Mouse (Mus musculus) MEL (cell line): ENCODE results near the gene Zfp426. TPM values are rescaled to one million over a fixed set of nuclear protein-coding genes. Genes with fewer than 3 reads are reported as not detected.

ENCODE experiments used
- DNase-seq: peaks from one replicate; pipeline ENCODE4 v3.0.0; 2011; ENCODE audit warnings: low read depth, low spot score
- H3K27ac ChIP-seq: 2 replicates; pipeline ENCODE4 v1.5.1; 2012; ENCODE audit warnings: low read depth, mild to moderate bottlenecking, control low read depth, low read length, moderate library complexity; ENCODE audit not compliant: control insufficient read depth
- H3K27me3 ChIP-seq, 2 experiments: fragments of 150-350 bp in 1 of 2; sonication (generic) in 1 of 2; 2 replicates each; pipeline ENCODE4 v1.6.1; 2012; ENCODE audit warnings: low read length in 2 of 2, mild to moderate bottlenecking in 2 of 2, improper control_type of control experiment in 1 of 2, moderate library complexity in 1 of 2; ENCODE audit not compliant: insufficient read depth in 2 of 2, control insufficient read depth in 1 of 2
- H3K36me3 ChIP-seq, 2 experiments: 2 replicates each; pipeline ENCODE4 v1.6.1; 2012 to 2014; ENCODE audit warnings: low read length in 2 of 2, improper control_type of control experiment in 1 of 2, inconsistent platforms in 1 of 2, mild to moderate bottlenecking in 1 of 2; ENCODE audit not compliant: insufficient read depth in 2 of 2, control insufficient read depth in 1 of 2
- H3K4me1 ChIP-seq, 2 experiments: fragments of 150-350 bp in 1 of 2; sonication (generic) in 1 of 2; 2 replicates each; pipeline ENCODE4 v1.6.1; 2012; ENCODE audit warnings: low read length in 2 of 2, improper control_type of control experiment in 1 of 2, mild to moderate bottlenecking in 1 of 2; ENCODE audit not compliant: insufficient read depth in 2 of 2, control insufficient read depth in 1 of 2
- H3K4me3 ChIP-seq, 2 experiments: fragments of 150-350 bp in 1 of 2; sonication (generic) in 1 of 2; 2 replicates each; pipeline ENCODE4 v1.5.1; 2012; ENCODE audit warnings: low read depth in 2 of 2, low read length in 2 of 2, mild to moderate bottlenecking in 2 of 2, moderate library complexity in 2 of 2, control low read depth in 1 of 2, improper control_type of control experiment in 1 of 2; ENCODE audit not compliant: control insufficient read depth in 1 of 2, insufficient read depth in 1 of 2
- H3K79me2 ChIP-seq: 2 replicates; pipeline ENCODE4 v1.6.1; 2012; ENCODE audit warnings: mild to moderate bottlenecking, low read length, moderate library complexity; ENCODE audit not compliant: control insufficient read depth, poor library complexity, insufficient read depth
- H3K9ac ChIP-seq: 2 replicates; pipeline ENCODE4 v1.6.1; 2012; ENCODE audit warnings: low read depth, mild to moderate bottlenecking, control low read depth, low read length, moderate library complexity; ENCODE audit not compliant: control insufficient read depth, poor library complexity, severe bottlenecking
- H3K9me3 ChIP-seq: fragments of 150-350 bp; sonication (generic); replicated peaks from 2 replicates; pipeline ENCODE4 v1.6.1; 2012; ENCODE audit warnings: mild to moderate bottlenecking, low read length, improper control_type of control experiment, moderate library complexity; ENCODE audit not compliant: insufficient read depth
- CTCF ChIP-seq, 3 experiments: IDR thresholded peaks in 2 of 3; conservative IDR thresholded peaks in 1 of 3; 2 replicates each; pipeline ENCODE4 v1.5.1; 2011 to 2012; ENCODE audit warnings: low read length in 3 of 3, low read depth in 2 of 3, mild to moderate bottlenecking in 2 of 3, improper control_type of control experiment in 1 of 3, inconsistent platforms in 1 of 3, mixed read lengths in 1 of 3, moderate library complexity in 1 of 3; ENCODE audit not compliant: control insufficient read depth in 1 of 3, insufficient read depth in 1 of 3, poor library complexity in 1 of 3, severe bottlenecking in 1 of 3
- GABPA ChIP-seq: IDR thresholded peaks from 2 replicates; pipeline ENCODE4 v1.6.1; 2012; ENCODE audit warnings: low read depth, mild to moderate bottlenecking, inconsistent platforms, low read length, improper control_type of control experiment, moderate library complexity
- JUND ChIP-seq: IDR thresholded peaks from 2 replicates; pipeline ENCODE4 v1.6.1; 2011; ENCODE audit warnings: low read depth, mild to moderate bottlenecking, improper control_type of control experiment, low read length
- MXI1 ChIP-seq: IDR thresholded peaks from 2 replicates; pipeline ENCODE4 v1.6.1; 2011; ENCODE audit warnings: mild to moderate bottlenecking, low read depth, low read length, improper control_type of control experiment
- MYC ChIP-seq: IDR thresholded peaks from 2 replicates; pipeline ENCODE4 v1.6.1; 2011; ENCODE audit warnings: low read depth, mild to moderate bottlenecking, low read length, improper control_type of control experiment, moderate library complexity
- POLR2A ChIP-seq, 2 experiments: IDR thresholded peaks; 2 replicates each; pipeline ENCODE4 v1.6.1; 2011 to 2012; ENCODE audit warnings: low read length in 2 of 2, mild to moderate bottlenecking in 2 of 2, control low read depth in 1 of 2, improper control_type of control experiment in 1 of 2, low read depth in 1 of 2, moderate library complexity in 1 of 2; ENCODE audit not compliant: control insufficient read depth in 1 of 2, insufficient read depth in 1 of 2, poor library complexity in 1 of 2
- POLR2AphosphoS2 ChIP-seq: IDR thresholded peaks from 2 replicates; pipeline ENCODE4 v1.6.1; 2011; ENCODE audit warnings: low read length, improper control_type of control experiment
- SMC3 ChIP-seq: IDR thresholded peaks from 2 replicates; pipeline ENCODE4 v1.6.1; 2011; ENCODE audit warnings: low read depth, low read length, improper control_type of control experiment
- TBP ChIP-seq: IDR thresholded peaks from 2 replicates; pipeline ENCODE4 v1.8.0; 2011; ENCODE audit warnings: low read depth, low read length, improper control_type of control experiment
- ZC3H11A ChIP-seq: IDR thresholded peaks from 2 replicates; pipeline ENCODE4 v1.6.1; 2012; ENCODE audit warnings: low read depth, mild to moderate bottlenecking, inconsistent platforms, low read length, improper control_type of control experiment
- ZNF384 ChIP-seq: IDR thresholded peaks from 2 replicates; pipeline ENCODE4 v1.6.1; 2012; ENCODE audit warnings: low read depth, mild to moderate bottlenecking, inconsistent platforms, low read length, improper control_type of control experiment
- polyA plus RNA-seq, 2 experiments: library from polyadenylated mRNA; stranded (reverse) in 1 of 2; unstranded in 1 of 2; fragments of >175 nt in 1 of 2; fragments of >200 nt in 1 of 2; gene quantifications; 2 replicates each; pipeline versions ENCODE4 v1.2.1 to v1.2.4; 2012; ENCODE audit warnings: low replicate concordance in 2 of 2, low read depth in 1 of 2; ENCODE audit not compliant: insufficient read length in 2 of 2, insufficient read depth in 1 of 2, missing spikeins in 1 of 2
- total RNA-seq: library from RNA; depleted of rRNA; stranded (reverse); fragments of 300-350 nt; gene quantifications from 2 replicates; pipeline ENCODE4 v1.2.3, GENCODE M21; 2012

Gene Zfp426
- total and polyA plus RNA-seq, 3 experiments: 30.7 to 41.5 TPM; not detected in 1

DNA sequence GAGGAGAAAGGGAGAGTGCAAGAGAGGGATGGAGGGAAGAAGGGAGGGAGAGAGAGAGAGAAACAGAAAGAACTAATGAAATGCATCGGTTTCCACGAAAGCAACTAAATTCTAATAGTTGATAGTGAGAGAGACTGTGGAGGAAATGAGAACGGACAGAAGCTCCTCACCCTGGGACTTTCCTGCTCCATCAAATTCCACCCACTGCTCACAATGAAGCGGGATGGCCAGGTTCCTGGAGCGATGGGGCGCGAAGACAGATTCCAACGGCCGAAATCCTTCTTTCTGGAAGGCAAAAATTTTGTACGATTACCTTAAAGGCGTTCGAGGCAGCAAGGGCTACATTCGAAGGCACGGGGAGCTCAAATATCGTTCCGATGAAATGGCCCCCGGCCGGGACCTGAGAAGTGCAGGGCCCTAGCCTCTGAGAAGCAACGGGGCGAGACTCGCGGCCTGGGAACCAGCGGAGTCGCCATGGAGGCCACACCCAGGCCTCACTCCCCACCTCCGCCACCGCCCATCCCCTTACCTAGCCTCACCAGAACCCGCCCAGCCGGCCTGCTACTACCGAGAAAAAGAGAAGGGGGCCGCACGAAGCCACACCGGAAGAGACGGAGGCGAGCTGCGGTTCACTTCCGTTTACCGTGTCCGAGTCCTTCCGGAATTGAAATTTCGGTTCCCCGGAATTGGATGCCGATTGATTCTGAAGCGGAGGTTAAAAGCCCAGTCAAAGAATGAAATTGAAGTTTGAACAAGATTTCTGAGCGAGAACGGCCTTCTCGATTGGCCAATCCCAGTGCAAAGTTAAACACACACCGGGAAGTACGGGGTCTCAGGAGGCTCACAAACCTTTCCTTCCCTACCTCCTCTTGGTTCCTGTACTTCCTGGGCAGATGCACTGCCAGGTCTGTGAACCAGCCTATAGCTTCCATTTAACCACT lies 32.9 kb downstream of the Zfp426 start, which contains the start of gene Zfp26 (continued):
- TF ChIP-seq SMC3: 0 out of 2 replicates have a peak, but pooled peaks have one; percentile 1
- TF ChIP-seq ZC3H11A: 0 out of 2 replicates have a peak, but pooled peaks have one; percentile 0
- TF ChIP-seq TBP: peak; percentile 95

GRCm38 (mm10) chr9:20453647-20454046 lies 38.9 kb downstream of the Zfp426 start:
- DNase-seq: no peak
- Histone ChIP-seq H3K4me3 (no peak overlapping the region), H3K27ac (no peak overlapping the region), H3K79me2 (peaks cover 41% of the 10 kb centered on the region), H3K9me3 (no peaks in the 10 kb centered on the region), H3K36me3 (peaks cover 27 to 67% of the 10 kb centered on the region in 2 experiments), H3K9ac (no peak overlapping the region), H3K4me1 (peaks cover 0 to 5% of the 10 kb centered on the region in 2 experiments; a peak in 1 of 4 replicates), H3K27me3 (no peaks in the 10 kb centered on the region)
- 0 out of 2 replicates have a peak, but pooled peaks have one; percentile 3 for TF ChIP-seq ZNF384
- TF ChIP-seq MXI1: no peak
- no peak for TF ChIP-seq CTCF (IDR thresholded peaks at IDR 0.05 in 2 of 3, conservative IDR thresholded peaks at IDR 0.05 in 1 of 3; ENCODE audit: control insufficient read depth in 1 of 3, insufficient read depth in 1 of 3, low read depth in 2 of 3, low read length in 3 of 3, poor library complexity in 1 of 3, severe bottlenecking in 1 of 3)
- TF ChIP-seq GABPA: no peak
- TF ChIP-seq POLR2AphosphoS2: peak; percentile 29; the same call in 1 of the 2 replicates
- no peak for TF ChIP-seq MYC

DNA sequence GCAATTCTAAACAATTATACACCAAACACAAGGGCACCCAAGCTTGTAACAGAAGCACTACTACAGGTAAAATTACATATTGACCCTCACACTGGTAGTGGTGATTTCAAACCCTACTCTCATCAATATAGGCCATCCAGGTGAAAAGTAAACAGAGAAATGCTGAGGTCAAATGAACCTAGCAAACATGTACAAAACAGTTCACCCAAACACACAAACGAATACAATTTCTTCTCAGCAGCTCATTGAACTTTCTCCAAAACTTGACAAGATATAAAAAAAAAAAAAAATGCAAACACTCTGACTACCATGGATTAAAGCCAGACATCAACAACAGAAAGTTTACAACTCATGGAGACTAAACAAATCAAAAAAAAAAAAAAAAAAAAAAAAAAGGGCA lies 41.1 kb downstream of the Zfp426 start:
- H3K79me2 ChIP-seq: peaks cover 26% of the 10 kb centered on the region
- H3K9ac ChIP-seq: no peak overlapping the region
- TF ChIP-seq GABPA (no peak), ZNF384 (peak; percentile 66; the same call in 1 of the 2 replicates)
- TF ChIP-seq, all 39 proteins: peak for 1
- DNase-seq: no peak
- H3K4me1 ChIP-seq: no peaks in the 10 kb centered on the region
- H3K27me3 ChIP-seq: no peaks in the 10 kb centered on the region
- H3K9me3 ChIP-seq: no peaks in the 10 kb centered on the region
- peaks cover 10 to 70% of the 10 kb centered on the region in 2 experiments for H3K36me3 ChIP-seq
- H3K4me3 ChIP-seq: no peak overlapping the region
- H3K27ac ChIP-seq: no peak overlapping the region

GRCm38 (mm10) chr9:20443183-20443783 lies 49.3 kb downstream of the Zfp426 start:
- H3K27me3 ChIP-seq: no peaks in the 10 kb centered on the region
- H3K4me1 ChIP-seq: no peaks in the 10 kb centered on the region
- TF ChIP-seq POLR2A (IDR thresholded peaks at IDR 0.05; ENCODE audit: control insufficient read depth in 1 of 2, insufficient read depth in 1 of 2, low read depth in 1 of 2, low read length in 2 of 2, poor library complexity in 1 of 2) (0 out of 4 replicates have a peak, but pooled peaks of 1 of the 2 experiments have one; percentile 18), JUND (no peak)
- no peak overlapping the region for H3K9ac ChIP-seq
- no peaks in the 10 kb centered on the region; the same call in 1 of the 2 replicates for H3K79me2 ChIP-seq
- H3K4me3 ChIP-seq: no peak overlapping the region
- peaks cover 0 to 86% of the 10 kb centered on the region in 2 experiments; a peak in 2 of 4 replicates for H3K36me3 ChIP-seq
- no peak for DNase-seq
- H3K27ac ChIP-seq: no peak overlapping the region
- H3K9me3 ChIP-seq: no peaks in the 10 kb centered on the region; the same call in 1 of the 2 replicates
